Mouse (Mus musculus) liver, postnatal 0 days (tissue): ENCODE data around the gene Prkab2. TPM values are rescaled to one million over a fixed set of nuclear protein-coding genes. Genes with fewer than 3 reads are reported as not detected.

Source experiments
- ATAC-seq: fragments of 200-750 bp; cut with Nextera tagmentation; 2 replicates; pipeline ENCODE4 v1.8.0; 2017; ENCODE audit warnings: mild to moderate bottlenecking, moderate library complexity
- DNase-seq: peaks from one replicate; pipeline ENCODE4 v3.0.0-alpha.2; 2016
- H3K27ac ChIP-seq: fragments of 300-500 bp; sonication (generic); 2 replicates; pipeline ENCODE4 v1.5.1; 2014; ENCODE audit warnings: antibody characterized with exemption, moderate library complexity, mild to moderate bottlenecking, low read depth
- H3K27me3 ChIP-seq: fragments of 300-500 bp; sonication (generic); 2 replicates; pipeline ENCODE4 v1.6.1; 2014; ENCODE audit warnings: low read length, control low read depth, mixed read lengths; ENCODE audit not compliant: insufficient read depth
- H3K36me3 ChIP-seq: fragments of 300-500 bp; sonication (generic); replicated peaks from 2 replicates; pipeline ENCODE4 v1.6.1; 2014; ENCODE audit warnings: mild to moderate bottlenecking, control low read depth, low read length, moderate library complexity, mixed read lengths; ENCODE audit not compliant: insufficient read depth
- H3K4me1 ChIP-seq: fragments of 300-500 bp; sonication (generic); 2 replicates; pipeline ENCODE4 v1.6.1; 2014; ENCODE audit warnings: antibody characterized with exemption, mild to moderate bottlenecking, control low read depth; ENCODE audit not compliant: insufficient read depth
- H3K4me2 ChIP-seq: fragments of 300-500 bp; sonication (generic); 2 replicates; pipeline ENCODE4 v1.6.1; 2014; ENCODE audit warnings: low read depth, mild to moderate bottlenecking, low read length, moderate library complexity, mixed read lengths
- H3K4me3 ChIP-seq: fragments of 300-500 bp; sonication (generic); 2 replicates; pipeline ENCODE4 v1.5.1; 2014; ENCODE audit warnings: low read depth, low read length
- H3K9ac ChIP-seq: fragments of 300-500 bp; sonication (generic); replicated peaks from 2 replicates; pipeline ENCODE4 v1.6.1; 2014; ENCODE audit warnings: mild to moderate bottlenecking, moderate library complexity
- H3K9me3 ChIP-seq: fragments of 300-500 bp; sonication (generic); 2 replicates; pipeline ENCODE4 v1.6.1; 2016; ENCODE audit warnings: mild to moderate bottlenecking, control low read depth, low read length, mixed read lengths
- CTCF ChIP-seq: sonication (generic); IDR thresholded peaks from 2 replicates; pipeline ENCODE4 v1.5.1; 2016; ENCODE audit warnings: antibody characterized with exemption, low read depth
- EP300 ChIP-seq: IDR thresholded peaks from 2 replicates; pipeline ENCODE4 v1.6.1; 2016; ENCODE audit warnings: antibody characterized with exemption, low read depth, mild to moderate bottlenecking
- WGBS: fragments of 180-500 bp; shearing (Covaris S2); extraction: QIAGEN DNeasy Blood & Tissue Kit; methylation state at CpG from one replicate; pipeline ENCODE4 v1.1.7; 2014; ENCODE audit not compliant: insufficient replicate concordance; 5-methylcytosine and 5-hydroxymethylcytosine counted together
- microRNA-seq: library from miRNA; unstranded; fragments of <30 nt; microRNA quantifications from one replicate; pipeline ENCODE4, GENCODE M21; 2016
- polyA plus RNA-seq: library from polyadenylated mRNA; unstranded; fragments of >200 nt; fragmentation: Nextera tagmentation; extraction: Ambion mirVana; gene quantifications from 2 replicates; pipeline ENCODE4 v1.2.1, GENCODE M21; 2015

The Prkab2 gene
- polyA plus RNA-seq, 1 experiment from 2014 or later: 1.1 TPM

DNA sequence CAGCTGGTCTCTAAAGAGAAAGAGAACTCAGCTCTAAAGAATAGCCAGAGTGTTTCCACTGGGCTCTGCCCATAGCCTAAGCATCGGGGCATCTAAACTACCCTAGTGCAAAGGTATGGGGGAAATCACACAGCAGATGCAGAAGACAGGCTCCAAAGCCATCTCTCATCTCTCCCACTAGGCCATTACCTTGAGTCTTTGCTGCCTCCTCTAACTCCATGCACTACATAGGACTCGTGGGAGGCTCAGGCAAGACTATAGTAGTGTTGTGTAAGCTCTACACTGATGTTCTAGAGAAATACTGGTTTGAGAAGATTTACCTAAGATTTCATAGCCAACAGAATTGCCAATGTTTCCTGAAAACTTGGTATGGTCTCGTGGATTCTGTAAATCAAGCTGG, 47.5 kb downstream of the Prkab2 start:
- no peaks in the 10 kb centered on the region for H3K9me3 ChIP-seq
- no peak overlapping the region for H3K27ac ChIP-seq
- TF ChIP-seq EP300 (no peak), CTCF (no peak)
- 0 out of 2 replicates have a peak, but pooled peaks cover 2% of the 10 kb centered on the region for H3K36me3 ChIP-seq
- H3K4me1 ChIP-seq: no peaks in the 10 kb centered on the region
- no peak for ATAC-seq
- H3K9ac ChIP-seq: no peak overlapping the region
- WGBS: 66% methylated on average over 3 of the region's 3 CpGs
- H3K4me2 ChIP-seq: no peak overlapping the region
- no peaks in the 10 kb centered on the region for H3K27me3 ChIP-seq
- DNase-seq: no peak
- no peak overlapping the region for H3K4me3 ChIP-seq

DNA sequence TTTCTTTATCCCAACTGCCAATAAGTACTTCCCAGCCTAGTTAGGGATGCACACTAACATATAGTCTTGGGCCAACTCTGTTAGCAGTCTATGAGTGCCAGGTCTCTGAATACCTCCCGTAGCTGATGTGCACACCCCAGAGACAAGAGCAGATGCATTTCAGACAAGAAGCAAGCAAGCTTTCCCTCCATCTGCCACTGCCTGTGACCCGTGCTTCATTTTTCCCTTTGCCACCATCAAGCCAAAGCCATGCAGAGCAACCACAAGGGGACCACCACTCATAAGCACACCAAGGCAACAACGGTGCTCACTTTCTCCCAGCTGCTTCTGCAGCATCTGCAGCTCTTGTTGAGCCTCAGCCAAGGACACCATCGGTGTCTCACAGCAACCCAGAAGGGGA, 48.6 kb downstream of the Prkab2 start:
- 83% methylated on average over 4 of the region's 4 CpGs for WGBS
- TF ChIP-seq EP300: no peak
- no peak for TF ChIP-seq CTCF
- Histone ChIP-seq H3K9ac (no peak overlapping the region), H3K9me3 (no peaks in the 10 kb centered on the region), H3K27me3 (no peaks in the 10 kb centered on the region), H3K4me3 (no peak overlapping the region), H3K4me1 (no peaks in the 10 kb centered on the region), H3K27ac (no peak overlapping the region), H3K4me2 (no peak overlapping the region), H3K36me3 (0 out of 2 replicates have a peak, but pooled peaks cover under 1% of the 10 kb centered on the region)
- ATAC-seq (no peak), DNase-seq (no peak)

DNA sequence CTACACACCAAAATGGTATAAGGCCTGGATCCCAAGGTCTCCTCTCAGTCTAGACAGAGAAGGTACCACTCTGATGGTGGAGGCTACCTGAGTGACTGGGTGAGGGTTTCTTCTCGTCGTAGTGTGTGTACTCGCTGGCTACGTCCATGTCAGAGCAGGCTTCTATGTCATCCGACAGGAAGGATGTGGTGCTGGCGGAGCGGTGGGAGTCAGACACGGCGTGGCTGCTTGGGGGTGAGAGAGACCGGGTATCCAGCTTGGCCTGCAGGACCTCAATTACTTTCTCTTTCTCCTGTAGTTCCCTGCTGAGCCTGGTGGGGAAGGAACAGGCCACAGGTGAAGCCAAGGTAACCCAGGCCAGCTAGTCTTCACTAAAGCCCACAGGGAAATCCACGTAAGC, 52.1 kb downstream of the Prkab2 start:
- ATAC-seq: no peak
- 79% methylated on average over 11 of the region's 11 CpGs for WGBS

DNA sequence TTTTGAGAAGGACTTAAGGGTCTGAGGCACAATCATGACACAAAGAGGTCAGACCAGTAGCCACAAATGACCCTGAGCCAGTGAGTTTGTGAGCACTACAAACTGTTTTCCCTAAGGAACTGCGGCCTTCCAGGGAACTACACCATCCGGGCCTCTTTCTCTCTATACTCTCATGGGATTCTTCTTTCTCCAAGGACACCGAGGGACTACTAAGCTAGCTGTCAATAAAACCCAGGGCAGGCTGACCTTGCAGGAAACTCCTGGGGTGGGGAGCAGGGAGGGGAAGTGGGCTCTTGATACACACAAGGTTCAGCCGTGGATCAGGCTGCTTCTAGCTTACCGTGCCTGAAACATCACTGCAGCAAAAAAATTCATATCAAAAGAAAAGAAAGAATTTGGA, 52.9 kb downstream of the Prkab2 start:
- Histone ChIP-seq H3K4me1 (no peaks in the 10 kb centered on the region), H3K9ac (no peak overlapping the region), H3K27ac (no peak overlapping the region), H3K27me3 (no peaks in the 10 kb centered on the region), H3K36me3 (no peaks in the 10 kb centered on the region), H3K4me2 (no peak overlapping the region), H3K9me3 (no peaks in the 10 kb centered on the region), H3K4me3 (no peak overlapping the region)
- DNase-seq (no peak), ATAC-seq (no peak)
- TF ChIP-seq CTCF (no peak), EP300 (no peak)
- WGBS: 50% methylated on average over 5 of the region's 5 CpGs

More for the DNA sequence above, 52.1 kb downstream of the Prkab2 start:
- Histone ChIP-seq H3K9ac (no peak overlapping the region), H3K9me3 (no peaks in the 10 kb centered on the region), H3K27ac (no peak overlapping the region), H3K4me1 (no peaks in the 10 kb centered on the region), H3K4me2 (no peak overlapping the region), H3K4me3 (no peak overlapping the region), H3K36me3 (no peaks in the 10 kb centered on the region), H3K27me3 (no peaks in the 10 kb centered on the region)
- TF ChIP-seq EP300: no peak
- TF ChIP-seq CTCF: no peak
- DNase-seq: no peak

DNA sequence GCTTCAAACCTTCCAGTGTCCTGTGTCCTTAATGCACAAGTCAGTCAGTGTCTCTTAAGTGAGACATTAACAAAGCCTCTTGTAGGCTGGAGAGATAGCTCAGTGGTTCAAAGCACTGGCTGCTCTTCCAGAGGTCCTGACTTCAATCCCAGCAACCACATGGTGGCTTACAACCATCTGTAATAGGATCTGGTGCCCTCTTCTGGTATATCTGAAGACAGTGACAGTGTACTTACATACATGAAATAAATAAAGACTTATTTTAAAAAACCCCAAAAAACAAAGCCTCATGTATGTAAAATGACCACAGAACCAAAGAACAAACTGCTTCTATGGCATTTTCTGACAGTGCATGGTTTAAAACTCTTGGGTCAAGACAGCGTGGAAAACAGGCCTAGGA, 57.9 kb downstream of the Prkab2 start:
- no peak overlapping the region for H3K4me3 ChIP-seq
- WGBS: 80% methylated on average over 1 of the region's 1 CpGs
- H3K27me3 ChIP-seq: no peaks in the 10 kb centered on the region
- ATAC-seq (no peak), DNase-seq (no peak)
- H3K4me1 ChIP-seq: no peaks in the 10 kb centered on the region
- H3K27ac ChIP-seq: no peak overlapping the region
- TF ChIP-seq CTCF: no peak
- no peak for TF ChIP-seq EP300
- no peak overlapping the region for H3K4me2 ChIP-seq
- H3K9ac ChIP-seq: no peak overlapping the region
- H3K9me3 ChIP-seq: no peaks in the 10 kb centered on the region
- H3K36me3 ChIP-seq: no peaks in the 10 kb centered on the region

DNA sequence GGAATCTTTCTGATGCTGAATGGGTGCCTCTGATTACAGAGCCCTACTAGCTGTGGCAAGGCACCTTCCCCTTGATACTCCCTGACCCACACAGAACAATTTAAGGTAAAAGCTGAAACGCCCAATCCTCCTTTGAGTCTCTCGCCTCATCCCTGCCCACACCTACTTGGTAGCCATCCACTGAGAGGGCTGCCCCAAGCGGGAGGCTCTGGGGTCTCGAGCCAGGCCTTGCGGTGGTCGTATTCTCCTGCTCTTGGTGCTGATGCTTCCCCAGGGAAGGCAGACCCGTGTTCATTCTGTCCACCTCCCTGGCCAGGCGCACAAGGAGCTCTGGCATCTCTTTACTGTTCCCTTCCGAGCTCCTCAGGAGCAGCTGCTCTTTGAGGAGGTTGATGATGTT, 61.1 kb downstream of the Prkab2 start:
- Histone ChIP-seq H3K9ac (no peak overlapping the region), H3K4me2 (no peak overlapping the region), H3K4me3 (no peak overlapping the region), H3K27ac (no peak overlapping the region), H3K4me1 (no peaks in the 10 kb centered on the region), H3K27me3 (no peaks in the 10 kb centered on the region), H3K36me3 (0 out of 2 replicates have a peak, but pooled peaks cover 2% of the 10 kb centered on the region), H3K9me3 (peaks cover 6% of the 10 kb centered on the region)
- DNase-seq: no peak
- TF ChIP-seq EP300: no peak
- no peak for TF ChIP-seq CTCF
- ATAC-seq: no peak
- WGBS: 70% methylated on average over 9 of the region's 9 CpGs

Small RNA genes lying within 50 kb of the gene (microRNA-seq; reads per million reads assigned to microRNA genes)
- not detected for gene Mir7225

Other genes with a start within 250 kb of the Prkab2 start
- not detected in 2 replicates for gene Olfr1402, start 236.2 kb upstream of the Prkab2 start, polyA plus RNA-seq
- gene Chd1l, start 48.0 kb upstream of the Prkab2 start, polyA plus RNA-seq: 6.0 and 7.1 TPM in 2 replicates
- gene Fmo5, start 29.4 kb upstream of the Prkab2 start, polyA plus RNA-seq: 67.6 and 82.4 TPM in 2 replicates
- gene Gm17651, start 16.5 kb downstream of the Prkab2 start, polyA plus RNA-seq: not detected in 2 replicates
- gene Pde4dip, start 230.5 kb downstream of the Prkab2 start, polyA plus RNA-seq: 8.1 and 8.5 TPM in 2 replicates
- 40.0 and 42.3 TPM in 2 replicates for gene Sec22b, start 243.0 kb downstream of the Prkab2 start, polyA plus RNA-seq